Mouse (Mus musculus) megakaryocyte, embryonic 14.5 days (primary cell): ENCODE results near the gene Pacsin2.

Experiments used
- FLI1 ChIP-seq: IDR thresholded peaks from 2 replicates; pipeline ENCODE4 v1.6.1; 2012; ENCODE audit warnings: low read length, inconsistent platforms, mixed read lengths
- GATA1 ChIP-seq: IDR thresholded peaks from 3 replicates; pipeline ENCODE4 v1.6.1; 2012; ENCODE audit warnings: mixed read lengths, low read length, inconsistent platforms, borderline replicate concordance

- no peak for TF ChIP-seq GATA1
- TF ChIP-seq FLI1, result no peak
Observed at GRCm38 (mm10) chr15:83473832-83474465, 9.5 kb upstream of the Pacsin2 start.
